Mouse (Mus musculus): ENCODE results near the gene Rab2b. TPM values are rescaled to one million over a fixed set of nuclear protein-coding genes. Genes with fewer than 3 reads are reported as not detected.

Rab2b gene
- total RNA-seq (2023), result 15.4 TPM

GRCm38 (mm10) chr14:52278932-52279746 is at the start of gene Rab2b, which contains the start of gene Tox4:
Rab2b (minus strand) TSS chr14:52279545.
Tox4 (plus strand) TSS chr14:52279146.

GRCm38 (mm10) chr14:52327910-52328812 is 48.8 kb upstream of the Rab2b start, which contains the start of gene Sall2:
Sall2 (minus strand) TSS chr14:52328762.

GRCm38 (mm10) chr14:52304644-52305271 is 25.4 kb upstream of the Rab2b start, which contains the start of gene Mettl3:
Mettl3 (minus strand) TSS chr14:52305128.

GRCm38 (mm10) chr14:52257484-52258213 is 21.7 kb downstream of the Rab2b start, which contains the start of gene Chd8:
Chd8 (minus strand) TSS chr14:52257780.

Other genes starting within 250 kb of the Rab2b start
- not detected for gene Olfr221, start 237.1 kb downstream of the Rab2b start, total RNA-seq (2023)
- 439 TPM for gene Hnrnpc, start 175.5 kb downstream of the Rab2b start, total RNA-seq (2023)
- gene Rpgrip1, start 168.8 kb downstream of the Rab2b start, total RNA-seq (2023), result 23.2 TPM
- gene Supt16, start 82.1 kb downstream of the Rab2b start, total RNA-seq (2023), result 63.9 TPM
- 255 TPM for gene Chd8, start 21.8 kb downstream of the Rab2b start, total RNA-seq (2023)
- 103 TPM for gene Tox4, start 399 bp downstream of the Rab2b start, total RNA-seq (2023)
- 80.6 TPM for gene Mettl3, start 25.6 kb upstream of the Rab2b start, total RNA-seq (2023)
- gene Sall2, start 49.2 kb upstream of the Rab2b start, total RNA-seq (2023), result 2.6 TPM
- gene Olfr1513, start 76.9 kb upstream of the Rab2b start, total RNA-seq (2023), result not detected
- gene Olfr1512, start 99.6 kb upstream of the Rab2b start, total RNA-seq (2023), result not detected
- gene Olfr1511, start 117.8 kb upstream of the Rab2b start, total RNA-seq (2023), result not detected
- gene Olfr1510, start 134.8 kb upstream of the Rab2b start, total RNA-seq (2023), result not detected
- gene Olfr1509, start 163.4 kb upstream of the Rab2b start, total RNA-seq (2023), result not detected
- not detected for gene Olfr1508, start 187.9 kb upstream of the Rab2b start, total RNA-seq (2023)
- gene Olfr1507, start 216.2 kb upstream of the Rab2b start, total RNA-seq (2023), result 0.64 TPM